Mouse (Mus musculus) T-cell, adult 2 months (primary cell): ENCODE data around the gene Gper1.

Experiments
- DNase-seq: peaks from one replicate; pipeline ENCODE4 v3.0.0; 2022; ENCODE audit warnings: low spot score

Gper1 gene

DNA sequence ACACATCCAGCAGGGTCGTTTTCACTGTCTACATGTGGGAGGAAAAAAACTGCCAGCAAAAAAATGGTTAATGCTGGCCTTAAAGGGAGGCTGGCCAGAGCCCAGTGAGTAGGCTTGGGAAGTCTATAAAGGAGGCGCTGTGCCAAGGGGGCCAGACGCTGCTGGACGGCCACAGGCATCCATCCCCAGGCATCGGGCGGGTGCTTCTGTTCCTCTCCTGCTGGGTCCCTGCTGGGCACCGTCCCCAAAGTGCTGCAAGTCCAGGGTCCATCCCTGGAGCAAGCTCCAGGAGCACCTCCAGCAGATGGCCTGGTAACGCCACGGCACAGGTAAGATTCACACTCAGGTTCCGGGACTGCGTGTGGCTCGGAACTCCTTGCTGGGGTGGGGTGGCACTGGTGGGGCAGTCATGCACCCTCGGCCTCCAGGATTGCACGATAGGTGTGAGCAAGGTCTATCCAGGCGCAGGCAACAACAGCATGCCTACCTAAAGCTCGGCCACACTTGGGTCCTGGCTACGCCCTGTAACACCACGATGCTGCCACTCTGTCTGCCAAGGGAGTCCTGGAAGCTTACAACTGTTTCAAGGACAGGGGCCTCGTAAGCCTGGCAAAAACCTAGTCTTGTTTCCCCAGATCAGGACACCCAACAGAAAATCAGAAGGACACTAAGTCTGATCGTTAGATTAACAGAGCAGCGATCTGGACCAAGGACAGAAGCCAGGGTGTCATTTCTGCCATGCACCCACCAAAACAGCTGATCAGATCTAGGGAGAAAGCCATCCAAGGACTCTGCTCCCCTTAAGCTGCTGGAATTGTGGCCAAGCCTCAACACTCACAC, at the start of gene Gper1:
Gene Gper1 (plus strand): TSS at position 126 of the 840 bp plus-strand sequence.
- DNase-seq: no peak

GRCm38 (mm10) chr5:139373889-139374444, 49.0 kb upstream of the Gper1 start:
- DNase-seq: no peak

DNA sequence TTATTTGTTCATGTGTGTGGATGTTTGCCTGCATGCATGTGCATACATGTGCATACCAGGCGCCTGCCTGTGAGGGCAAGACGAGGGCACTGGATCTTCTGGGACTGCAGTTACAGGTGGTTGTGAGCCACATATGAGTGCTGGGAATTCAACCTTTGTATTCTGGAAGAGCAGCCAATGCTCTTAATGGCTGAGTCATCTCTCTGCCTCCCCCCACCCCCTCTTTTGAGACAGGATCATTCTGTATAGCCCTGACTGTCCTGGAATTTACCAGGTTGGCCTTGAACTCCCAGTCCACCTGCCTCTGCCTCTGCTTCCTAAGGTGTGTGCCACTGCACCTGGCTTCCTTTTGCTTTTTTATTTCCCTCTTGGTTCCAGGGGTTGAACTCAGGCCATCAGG, 48.1 kb upstream of the Gper1 start:
- DNase-seq: no peak

DNA sequence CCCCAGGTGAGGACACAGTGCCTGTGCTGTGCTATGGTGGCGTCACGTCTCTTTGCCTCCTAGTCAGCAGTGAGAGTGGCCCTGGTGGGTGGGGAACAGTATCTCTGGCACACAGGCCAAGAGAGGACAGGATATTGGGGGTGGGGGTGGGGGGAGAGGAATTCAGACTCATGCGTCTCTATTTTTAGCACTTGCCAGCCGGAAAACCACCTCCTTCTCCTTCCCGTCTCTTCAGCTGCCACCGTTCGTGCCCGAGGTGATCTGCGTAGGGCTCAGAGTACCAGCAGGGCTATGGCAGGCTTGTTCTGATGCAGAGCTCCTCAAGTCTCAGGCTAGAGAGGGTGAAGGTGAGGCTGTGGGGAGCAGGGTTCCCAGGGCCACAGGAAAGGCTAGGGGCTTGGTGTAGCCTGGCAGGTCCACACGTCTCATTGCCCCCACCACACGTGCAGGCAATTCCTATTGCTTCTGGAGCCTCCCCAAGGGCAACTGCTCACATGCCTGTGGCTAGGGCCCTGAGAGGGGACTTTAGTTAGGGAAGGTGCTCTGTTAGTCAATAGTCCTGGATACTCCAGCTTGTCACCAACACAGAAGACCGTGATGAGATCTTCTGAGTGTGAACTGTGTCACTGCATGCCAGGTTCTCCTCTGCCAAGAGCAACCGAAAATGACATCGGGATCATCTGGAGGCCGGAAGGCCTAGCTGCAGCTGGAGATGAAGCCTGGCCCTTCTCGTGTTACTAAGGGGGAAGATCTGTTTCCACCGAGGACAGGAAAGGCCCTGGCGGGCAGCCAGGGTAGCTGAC, 45.3 kb upstream of the Gper1 start, which contains the start of gene Gpr146:
Gene Gpr146 (plus strand): TSS at position 230 of the 803 bp plus-strand sequence.
- DNase-seq: peak; percentile 63

DNA sequence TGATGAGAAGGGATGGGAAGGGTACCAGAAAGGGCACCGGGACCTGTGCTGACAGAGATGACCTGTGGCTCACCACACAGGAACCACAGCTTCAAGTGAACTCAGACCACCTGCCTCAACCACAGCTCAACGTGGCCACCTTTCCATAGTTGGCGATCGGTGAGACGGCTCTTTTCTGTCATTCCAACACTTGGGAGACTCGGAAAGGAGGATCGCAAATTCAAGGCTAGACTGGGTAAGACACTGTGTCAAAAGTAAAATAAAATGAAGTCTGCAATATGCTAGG, 44.7 kb upstream of the Gper1 start:
- no peak for DNase-seq

DNA sequence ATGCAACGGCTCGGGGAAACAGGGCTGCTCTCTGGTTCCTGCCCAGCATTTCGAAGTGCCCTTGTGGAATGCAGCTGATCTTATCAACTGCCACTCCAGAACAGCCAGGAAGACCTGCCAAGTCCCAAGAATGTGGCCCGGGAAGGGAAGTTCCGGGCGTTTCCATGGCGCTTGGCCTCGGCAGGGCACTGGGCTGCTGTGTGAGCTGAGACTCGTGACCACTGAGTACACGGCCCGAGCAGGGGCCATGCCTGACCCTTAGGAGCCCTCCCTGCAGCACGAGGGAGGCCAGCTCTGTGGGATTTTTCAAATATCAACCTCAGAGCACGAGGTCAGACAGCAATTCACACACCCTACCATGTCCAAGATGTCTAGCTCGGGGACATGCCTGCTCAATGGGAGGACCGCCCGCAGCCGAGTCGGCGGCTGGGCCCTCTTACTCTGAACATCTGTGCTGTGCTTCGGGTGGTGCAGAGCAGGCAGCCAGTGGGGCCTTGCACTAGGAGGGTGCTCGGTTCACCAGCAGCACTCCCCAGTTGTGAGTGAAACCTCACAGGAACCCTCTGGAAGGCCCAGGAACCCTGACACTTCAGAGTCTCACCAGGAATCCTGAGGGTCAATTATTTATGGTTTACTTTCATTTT, 43.8 kb upstream of the Gper1 start:
- DNase-seq: no peak

- no peak for DNase-seq
Observed at GRCm38 (mm10) chr5:139379771-139380384, 43.1 kb upstream of the Gper1 start.

DNA sequence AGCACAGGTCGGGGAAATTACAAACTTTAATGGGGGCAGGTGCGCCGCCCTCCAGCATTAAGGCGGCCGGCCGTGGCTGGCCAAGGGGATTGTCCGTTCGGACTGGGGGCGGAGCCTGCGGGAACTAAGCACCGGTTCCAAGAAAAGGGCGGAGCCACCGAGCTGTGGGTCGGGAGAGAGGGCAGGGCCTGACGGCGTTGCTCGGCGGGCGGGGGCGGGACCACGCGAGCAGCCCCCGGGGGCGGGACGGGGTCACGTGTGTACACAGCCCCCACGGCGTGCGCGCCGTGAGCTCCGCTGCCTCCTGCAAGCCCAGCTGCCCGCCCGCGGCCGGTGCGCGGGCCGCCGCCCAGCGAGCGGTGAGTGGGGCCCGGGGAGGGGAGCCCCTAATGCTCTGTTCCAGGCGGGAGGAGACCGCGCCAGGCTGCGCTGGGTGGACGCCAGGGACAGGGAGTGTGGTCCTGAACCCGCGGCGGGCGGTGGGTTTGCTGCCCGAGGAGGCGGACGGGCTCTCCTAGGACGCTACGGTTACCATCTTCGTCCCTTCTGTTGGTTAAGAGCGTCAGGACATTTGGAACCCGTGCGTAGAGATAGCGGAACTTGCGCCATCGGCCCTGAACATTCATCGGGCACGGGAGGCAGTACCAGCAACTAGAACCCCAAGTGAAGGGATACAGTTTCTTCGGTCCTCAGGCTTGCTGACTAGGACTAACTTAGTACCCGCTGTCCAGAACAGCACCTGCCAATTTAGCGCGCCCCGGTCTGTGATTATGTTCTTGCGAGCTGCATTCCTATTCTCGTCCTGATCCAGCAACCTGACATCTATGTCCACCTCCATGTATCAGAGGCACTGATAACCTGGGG, 42.3 kb upstream of the Gper1 start:
- peak; percentile 52 for DNase-seq

- DNase-seq: peak; percentile 92
Observed at GRCm38 (mm10) chr5:139381586-139382513, 41.1 kb upstream of the Gper1 start.

- DNase-seq: peak; percentile 95
Observed at GRCm38 (mm10) chr5:139382760-139383159, 40.2 kb upstream of the Gper1 start.

- DNase-seq: no peak
Observed at GRCm38 (mm10) chr5:139383234-139383633, 39.7 kb upstream of the Gper1 start.

GRCm38 (mm10) chr5:139384531-139384930, 38.4 kb upstream of the Gper1 start:
- peak; percentile 49 for DNase-seq

DNA sequence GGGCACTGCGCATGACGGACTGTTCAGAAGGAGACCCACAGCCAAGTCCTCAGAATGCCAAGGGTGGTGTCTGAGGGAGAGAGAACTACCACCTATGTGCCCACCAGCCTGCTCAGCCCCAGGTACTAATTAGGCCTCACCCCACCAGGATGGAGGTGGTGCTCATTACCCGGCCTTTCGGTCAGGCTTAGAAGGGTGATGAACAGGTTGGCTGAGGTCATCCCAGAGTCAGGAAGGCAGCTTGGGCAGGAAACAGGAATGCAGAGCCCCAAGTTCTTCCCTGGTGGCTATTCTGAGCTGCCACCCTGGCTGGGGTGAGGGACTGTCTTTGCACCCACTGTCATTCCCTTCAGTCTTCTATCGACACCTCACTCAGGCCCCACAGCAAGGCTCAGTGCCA, 36.9 kb upstream of the Gper1 start:
- no peak for DNase-seq

- no peak for DNase-seq
Observed at GRCm38 (mm10) chr5:139387329-139388194, 35.4 kb upstream of the Gper1 start.

DNA sequence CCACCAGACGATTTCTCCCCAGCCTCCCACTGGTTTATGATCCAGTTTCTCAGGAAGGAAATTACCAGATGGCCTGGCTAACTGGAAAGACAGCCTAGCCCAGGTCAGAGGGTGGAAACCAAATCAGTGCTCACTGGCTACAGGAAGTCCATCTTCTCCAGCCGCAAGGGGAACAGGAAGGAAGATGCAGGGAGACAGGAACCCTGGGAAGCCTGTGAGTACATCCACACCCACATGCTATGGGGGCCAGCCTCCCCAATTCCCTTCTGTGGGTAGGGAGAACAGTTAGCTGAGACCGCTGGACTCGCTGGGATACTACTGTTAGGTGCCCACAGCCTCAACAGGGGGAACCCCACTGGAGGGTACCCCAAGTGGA, 34.8 kb upstream of the Gper1 start:
- DNase-seq: no peak

DNA sequence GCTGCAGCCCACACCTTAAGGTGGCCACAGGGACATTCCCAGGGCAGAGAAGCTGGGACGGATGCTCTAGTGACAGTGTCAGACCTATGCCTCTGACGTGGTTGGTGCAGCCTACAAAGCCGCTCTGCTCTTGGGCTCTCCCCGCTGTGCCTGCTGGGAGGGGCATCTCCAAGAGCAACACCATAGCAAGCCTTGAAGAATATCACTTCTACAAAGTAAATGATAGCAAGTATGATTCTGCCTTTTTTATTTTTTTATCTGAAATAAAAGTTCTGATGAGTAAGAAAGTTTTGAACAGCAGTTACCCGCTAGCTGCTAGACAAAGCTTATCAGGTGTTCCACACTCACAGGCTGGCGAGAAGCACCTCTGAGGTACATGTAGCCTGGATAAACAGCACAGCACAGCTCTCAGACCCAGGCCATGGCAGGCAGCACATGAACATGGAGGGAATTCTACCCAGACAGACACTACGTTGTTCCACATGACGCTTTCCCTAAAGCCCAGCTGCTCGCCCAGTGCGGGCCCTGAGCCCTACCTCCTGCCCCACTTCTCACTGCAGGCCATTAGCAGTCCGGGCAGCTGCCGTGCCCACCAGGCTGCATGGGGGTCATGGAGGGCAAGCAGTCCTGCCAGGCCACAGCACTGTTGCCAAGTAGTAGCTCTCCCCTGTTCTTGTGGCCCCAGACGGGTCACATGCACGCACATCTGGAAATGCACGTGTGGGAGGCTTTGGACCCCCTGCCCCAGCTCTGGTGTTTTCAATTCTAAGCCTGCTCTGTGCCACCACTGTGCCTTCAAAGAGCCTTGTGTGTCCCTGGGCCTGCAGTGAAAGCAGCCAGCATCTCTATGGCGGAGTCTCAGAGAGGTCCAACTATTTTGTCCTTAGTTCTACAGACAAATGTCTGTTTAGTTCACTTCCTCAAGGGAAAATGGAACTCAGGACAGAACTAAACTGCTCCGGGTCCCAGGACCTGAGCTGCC, 34.0 kb upstream of the Gper1 start:
- DNase-seq: peak; percentile 37

- DNase-seq: no peak
Observed at GRCm38 (mm10) chr5:139389676-139390061, 33.3 kb upstream of the Gper1 start.
